Mouse (Mus musculus): ENCODE results near the gene Acss2.

- TF ChIP-seq CTCF (IDR thresholded peaks at IDR 0.05; ENCODE audit: low read depth, low read length) (no peak), POLR2A (IDR thresholded peaks at IDR 0.05; ENCODE audit: borderline replicate concordance, low read depth, low read length) (no peak)
Measured at GRCm38 (mm10) chr2:155537761-155538462, 20.2 kb downstream of the Acss2 start.

Measured in bone marrow macrophage, adult 2 months (primary cell).